Mouse (Mus musculus): ENCODE data around the gene Schip1.

Gene Schip1

GRCm38 (mm10) chr3:68508629-68509028 is 444.0 kb downstream of the Schip1 start:
- in situ Hi-C loops (cut with MboI, MseI) = no loop called here

GRCm38 (mm10) chr3:68510872-68511271 is 446.3 kb downstream of the Schip1 start:
- in situ Hi-C loops (cut with MboI, MseI) = no loop called here

- in situ Hi-C loops (cut with MboI, MseI) = no loop called here
Measured at GRCm38 (mm10) chr3:68511744-68512143, 447.1 kb downstream of the Schip1 start.

- in situ Hi-C loops (cut with MboI, MseI) = no loop called here
Measured at GRCm38 (mm10) chr3:68512327-68512726, 447.7 kb downstream of the Schip1 start.

- in situ Hi-C loops (cut with MboI, MseI) = no loop called here
Measured at GRCm38 (mm10) chr3:68513340-68514119, 448.9 kb downstream of the Schip1 start.

- in situ Hi-C loops (cut with MboI, MseI) = no loop called here
Measured at GRCm38 (mm10) chr3:68514120-68514497, 449.5 kb downstream of the Schip1 start.

- in situ Hi-C loops (cut with MboI, MseI) = no loop called here
Measured at GRCm38 (mm10) chr3:68514717-68515116, 450.1 kb downstream of the Schip1 start.

GRCm38 (mm10) chr3:68516393-68517081 is 451.9 kb downstream of the Schip1 start:
- in situ Hi-C loops (cut with MboI, MseI) = no loop called here

GRCm38 (mm10) chr3:68517236-68517635 is 452.6 kb downstream of the Schip1 start:
- in situ Hi-C loops (cut with MboI, MseI) = no loop called here

GRCm38 (mm10) chr3:68518041-68518440 is 453.4 kb downstream of the Schip1 start:
- in situ Hi-C loops (cut with MboI, MseI) = no loop called here

- in situ Hi-C loops (cut with MboI, MseI) = no loop called here
Measured at GRCm38 (mm10) chr3:68518586-68518985, 454.0 kb downstream of the Schip1 start.

- in situ Hi-C loops (cut with MboI, MseI) = loop anchor here (25.0 kb wide), 1 partner anchor 463 kb away; the partner anchor contains the start of gene Schip1
Measured at GRCm38 (mm10) chr3:68525361-68525878, 460.8 kb downstream of the Schip1 start.

- in situ Hi-C loops (cut with MboI, MseI) = loop anchor here (25.0 kb wide), 1 partner anchor 464 kb away; the partner anchor contains the start of gene Schip1
Measured at GRCm38 (mm10) chr3:68526416-68526815, 461.8 kb downstream of the Schip1 start.

GRCm38 (mm10) chr3:68527182-68527581 is 462.6 kb downstream of the Schip1 start:
- in situ Hi-C loops (cut with MboI, MseI) = loop anchor here (25.0 kb wide), 1 partner anchor 465 kb away; the partner anchor contains the start of gene Schip1

GRCm38 (mm10) chr3:68531908-68532307 is 467.3 kb downstream of the Schip1 start:
- in situ Hi-C loops (cut with MboI, MseI) = loop anchor here (25.0 kb wide), 1 partner anchor 470 kb away; the partner anchor contains the start of gene Schip1

- in situ Hi-C loops (cut with MboI, MseI) = loop anchor here (25.0 kb wide), 1 partner anchor 472 kb away; the partner anchor contains the start of gene Schip1
Measured at GRCm38 (mm10) chr3:68534571-68535051, 470.0 kb downstream of the Schip1 start.

- in situ Hi-C loops (cut with MboI, MseI) = loop anchor here (25.0 kb wide), 1 partner anchor 473 kb away; the partner anchor contains the start of gene Schip1
Measured at GRCm38 (mm10) chr3:68535160-68535728, 470.6 kb downstream of the Schip1 start.

- in situ Hi-C loops (cut with MboI, MseI) = loop anchor here (25.0 kb wide), 1 partner anchor 474 kb away; the partner anchor contains the start of gene Schip1
Measured at GRCm38 (mm10) chr3:68536071-68536470, 471.5 kb downstream of the Schip1 start.

GRCm38 (mm10) chr3:68541688-68542087 is 477.1 kb downstream of the Schip1 start:
- in situ Hi-C loops (cut with MboI, MseI) = loop anchor here (25.0 kb wide), 1 partner anchor 479 kb away; the partner anchor contains the start of gene Schip1

- in situ Hi-C loops (cut with MboI, MseI) = loop anchor here (25.0 kb wide), 1 partner anchor 481 kb away; the partner anchor contains the start of gene Schip1
Measured at GRCm38 (mm10) chr3:68542944-68543501, 478.4 kb downstream of the Schip1 start.

- in situ Hi-C loops (cut with MboI, MseI) = loop anchor here (25.0 kb wide), 1 partner anchor 483 kb away; the partner anchor contains the start of gene Schip1
Measured at GRCm38 (mm10) chr3:68544811-68545210, 480.2 kb downstream of the Schip1 start.

Data from regulatory T cell (primary cell).